Mouse (Mus musculus): ENCODE measurements at regions not wholly inside any gene's neighbourhood (a gene's known extent, or its start where the extent isn't known, plus 50 kb on each side); places are given as distances from the start of the nearest gene placed in this dataset.

GRCm38 (mm10) chr4:28298911-28299353, 514.0 kb upstream of the Epha7 start:
- Histone ChIP-seq H3K36me3 (ENCODE audit: control insufficient read depth, insufficient read depth, low read length) (no peaks in the 10 kb centered on the region), H3K4me3 (ENCODE audit: control insufficient read depth in 1 of 2, insufficient read depth in 1 of 2, low read depth in 1 of 2, low read length in 2 of 2) (no peak overlapping the region), H3K27ac (replicated peaks in 1 of 2; ENCODE audit: control insufficient read depth in 1 of 2, insufficient read depth in 1 of 2, low read depth in 2 of 2, low read length in 2 of 2) (0 out of 4 replicates have a peak overlapping the region, but pooled peaks of 1 of the 2 experiments have one; percentile 39), H3K27me3 (ENCODE audit: control insufficient read depth, insufficient read depth, low read length) (no peaks in the 10 kb centered on the region), H3K4me2 (ENCODE audit: low read length) (no peak overlapping the region), H3K9ac (ENCODE audit: low read length) (no peak overlapping the region), H3K4me1 (ENCODE audit: control insufficient read depth in 2 of 2, insufficient read depth in 2 of 2, low read length in 2 of 2) (peaks cover 3 to 7% of the 10 kb centered on the region in 2 experiments; a peak in 2 of 4 replicates), H3K9me3 (ENCODE audit: control insufficient read depth, low read length) (no peaks in the 10 kb centered on the region)
- no peak for ATAC-seq (ENCODE audit: insufficient number of reproducible peaks, insufficient read depth, low FRiP score, low read depth)
- WGBS, result 59% methylated on average over 7 of the region's 7 CpGs

GRCm38 (mm10) chr4:28300018-28300440, 512.9 kb upstream of the Epha7 start:
- Histone ChIP-seq H3K4me2 (ENCODE audit: low read length) (peak overlapping the region; percentile 35), H3K27me3 (ENCODE audit: control insufficient read depth, insufficient read depth, low read length) (no peaks in the 10 kb centered on the region), H3K9ac (ENCODE audit: low read length) (no peak overlapping the region), H3K36me3 (ENCODE audit: control insufficient read depth, insufficient read depth, low read length) (no peaks in the 10 kb centered on the region), H3K4me3 (ENCODE audit: control insufficient read depth in 1 of 2, insufficient read depth in 1 of 2, low read depth in 1 of 2, low read length in 2 of 2) (no peak overlapping the region), H3K4me1 (ENCODE audit: control insufficient read depth in 2 of 2, insufficient read depth in 2 of 2, low read length in 2 of 2) (peaks cover 3 to 7% of the 10 kb centered on the region in 2 experiments; a peak in 2 of 4 replicates), H3K27ac (replicated peaks in 1 of 2; ENCODE audit: control insufficient read depth in 1 of 2, insufficient read depth in 1 of 2, low read depth in 2 of 2, low read length in 2 of 2) (no peak overlapping the region), H3K9me3 (ENCODE audit: control insufficient read depth, low read length) (no peaks in the 10 kb centered on the region)
- 35% methylated on average over 13 of the region's 13 CpGs for WGBS
- ATAC-seq (ENCODE audit: insufficient number of reproducible peaks, insufficient read depth, low FRiP score, low read depth), result no peak

GRCm38 (mm10) chr4:28301686-28302085, 511.2 kb upstream of the Epha7 start:
- H3K4me2 ChIP-seq (ENCODE audit: low read length), result no peak overlapping the region
- WGBS, result 40% methylated on average over 1 of the region's 1 CpGs
- no peak for ATAC-seq (ENCODE audit: insufficient number of reproducible peaks, insufficient read depth, low FRiP score, low read depth)

DNA sequence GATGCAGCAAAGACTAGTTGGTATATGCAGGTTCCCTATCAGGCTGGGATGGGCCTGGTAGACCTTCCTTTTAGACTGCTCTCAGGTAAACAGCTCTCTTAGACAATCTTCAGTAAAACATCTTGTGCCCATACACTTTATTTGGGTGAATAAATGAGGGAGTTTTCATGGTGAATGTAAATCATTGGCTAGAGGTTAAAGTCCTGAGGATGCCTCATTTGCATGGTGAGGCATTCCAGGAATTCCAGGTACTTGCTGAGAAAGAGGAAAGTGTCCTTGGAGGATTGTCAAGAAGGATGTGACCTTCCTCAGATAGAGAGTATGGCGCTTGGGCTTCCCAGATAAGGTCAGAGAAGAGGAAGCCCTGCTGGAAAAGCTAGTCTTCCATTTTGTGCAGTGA, 481.9 kb upstream of the Epha7 start:
- no peak for ATAC-seq (ENCODE audit: insufficient number of reproducible peaks, insufficient read depth, low FRiP score, low read depth)
- no peaks in the 10 kb centered on the region for H3K36me3 ChIP-seq (ENCODE audit: control insufficient read depth, insufficient read depth, low read length)
- H3K27ac ChIP-seq (replicated peaks in 1 of 2; ENCODE audit: control insufficient read depth in 1 of 2, insufficient read depth in 1 of 2, low read depth in 2 of 2, low read length in 2 of 2), result no peak overlapping the region
- WGBS, result 79% methylated on average over 1 of the region's 1 CpGs
- no peaks in the 10 kb centered on the region for H3K27me3 ChIP-seq (ENCODE audit: control insufficient read depth, insufficient read depth, low read length)
- no peaks in the 10 kb centered on the region for H3K4me1 ChIP-seq (ENCODE audit: control insufficient read depth in 2 of 2, insufficient read depth in 2 of 2, low read length in 2 of 2)
- no peak overlapping the region for H3K4me2 ChIP-seq (ENCODE audit: low read length)
- no peak overlapping the region for H3K4me3 ChIP-seq (ENCODE audit: control insufficient read depth in 1 of 2, insufficient read depth in 1 of 2, low read depth in 1 of 2, low read length in 2 of 2)
- no peak overlapping the region for H3K9ac ChIP-seq (ENCODE audit: low read length)
- no peaks in the 10 kb centered on the region for H3K9me3 ChIP-seq (ENCODE audit: control insufficient read depth, low read length)

More at GRCm38 (mm10) chr4:28301686-28302085, 511.2 kb upstream of the Epha7 start:
- Histone ChIP-seq H3K4me3 (ENCODE audit: control insufficient read depth in 1 of 2, insufficient read depth in 1 of 2, low read depth in 1 of 2, low read length in 2 of 2) (no peak overlapping the region), H3K4me1 (ENCODE audit: control insufficient read depth in 2 of 2, insufficient read depth in 2 of 2, low read length in 2 of 2) (peaks cover 3 to 7% of the 10 kb centered on the region in 2 experiments; a peak in 2 of 4 replicates), H3K9me3 (ENCODE audit: control insufficient read depth, low read length) (no peaks in the 10 kb centered on the region), H3K27me3 (ENCODE audit: control insufficient read depth, insufficient read depth, low read length) (no peaks in the 10 kb centered on the region), H3K9ac (ENCODE audit: low read length) (no peak overlapping the region), H3K27ac (replicated peaks in 1 of 2; ENCODE audit: control insufficient read depth in 1 of 2, insufficient read depth in 1 of 2, low read depth in 2 of 2, low read length in 2 of 2) (no peak overlapping the region), H3K36me3 (ENCODE audit: control insufficient read depth, insufficient read depth, low read length) (no peaks in the 10 kb centered on the region)

DNA sequence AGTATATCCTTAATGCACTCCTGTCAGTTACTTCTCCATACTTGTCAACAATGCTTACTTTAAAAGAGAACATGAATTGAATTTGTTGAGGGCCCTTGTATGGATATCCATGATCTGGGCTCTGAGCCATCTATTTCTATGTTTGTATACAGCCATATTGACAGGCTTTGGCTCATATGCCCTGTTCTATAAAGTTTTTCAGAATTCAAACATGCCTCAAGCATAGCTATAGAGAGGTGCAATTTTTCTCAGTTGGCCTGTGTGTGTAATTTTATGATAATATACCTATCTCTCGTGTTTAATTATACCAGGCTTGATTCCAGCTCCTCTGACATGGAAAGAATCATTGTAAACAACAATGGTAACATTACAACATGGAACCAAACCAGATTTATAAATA, 448.4 kb upstream of the Epha7 start:
- Histone ChIP-seq H3K4me3 (ENCODE audit: control insufficient read depth in 1 of 2, insufficient read depth in 1 of 2, low read depth in 1 of 2, low read length in 2 of 2) (no peak overlapping the region), H3K9me3 (ENCODE audit: control insufficient read depth, low read length) (no peaks in the 10 kb centered on the region), H3K4me1 (ENCODE audit: control insufficient read depth in 2 of 2, insufficient read depth in 2 of 2, low read length in 2 of 2) (no peaks in the 10 kb centered on the region), H3K9ac (ENCODE audit: low read length) (no peak overlapping the region), H3K27ac (replicated peaks in 1 of 2; ENCODE audit: control insufficient read depth in 1 of 2, insufficient read depth in 1 of 2, low read depth in 2 of 2, low read length in 2 of 2) (no peak overlapping the region), H3K27me3 (ENCODE audit: control insufficient read depth, insufficient read depth, low read length) (no peaks in the 10 kb centered on the region), H3K36me3 (ENCODE audit: control insufficient read depth, insufficient read depth, low read length) (no peaks in the 10 kb centered on the region), H3K4me2 (ENCODE audit: low read length) (no peak overlapping the region)
- no peak for ATAC-seq (ENCODE audit: insufficient number of reproducible peaks, insufficient read depth, low FRiP score, low read depth)
- WGBS, result 59% methylated on average over 1 of the region's 1 CpGs

- H3K9ac ChIP-seq (ENCODE audit: low read length), result no peak overlapping the region
- no peak for ATAC-seq (ENCODE audit: insufficient number of reproducible peaks, insufficient read depth, low FRiP score, low read depth)
- H3K36me3 ChIP-seq (ENCODE audit: control insufficient read depth, insufficient read depth, low read length), result no peaks in the 10 kb centered on the region
- no peaks in the 10 kb centered on the region for H3K9me3 ChIP-seq (ENCODE audit: control insufficient read depth, low read length)
- no peak overlapping the region for H3K4me3 ChIP-seq (ENCODE audit: control insufficient read depth in 1 of 2, insufficient read depth in 1 of 2, low read depth in 1 of 2, low read length in 2 of 2)
- no peaks in the 10 kb centered on the region for H3K4me1 ChIP-seq (ENCODE audit: control insufficient read depth in 2 of 2, insufficient read depth in 2 of 2, low read length in 2 of 2)
- H3K27ac ChIP-seq (replicated peaks in 1 of 2; ENCODE audit: control insufficient read depth in 1 of 2, insufficient read depth in 1 of 2, low read depth in 2 of 2, low read length in 2 of 2), result no peak overlapping the region
- no peaks in the 10 kb centered on the region for H3K27me3 ChIP-seq (ENCODE audit: control insufficient read depth, insufficient read depth, low read length)
- H3K4me2 ChIP-seq (ENCODE audit: low read length), result no peak overlapping the region
These were observed 435.8 kb upstream of the Epha7 start for GRCm38 (mm10) chr4:28377087-28377486.

GRCm38 (mm10) chr4:28378661-28379060, 434.3 kb upstream of the Epha7 start:
- ATAC-seq (ENCODE audit: insufficient number of reproducible peaks, insufficient read depth, low FRiP score, low read depth), result no peak
- Histone ChIP-seq H3K9me3 (ENCODE audit: control insufficient read depth, low read length) (no peaks in the 10 kb centered on the region), H3K36me3 (ENCODE audit: control insufficient read depth, insufficient read depth, low read length) (no peaks in the 10 kb centered on the region), H3K27ac (replicated peaks in 1 of 2; ENCODE audit: control insufficient read depth in 1 of 2, insufficient read depth in 1 of 2, low read depth in 2 of 2, low read length in 2 of 2) (no peak overlapping the region), H3K9ac (ENCODE audit: low read length) (no peak overlapping the region), H3K4me2 (ENCODE audit: low read length) (no peak overlapping the region), H3K27me3 (ENCODE audit: control insufficient read depth, insufficient read depth, low read length) (no peaks in the 10 kb centered on the region), H3K4me1 (ENCODE audit: control insufficient read depth in 2 of 2, insufficient read depth in 2 of 2, low read length in 2 of 2) (no peaks in the 10 kb centered on the region), H3K4me3 (ENCODE audit: control insufficient read depth in 1 of 2, insufficient read depth in 1 of 2, low read depth in 1 of 2, low read length in 2 of 2) (no peak overlapping the region)
- WGBS, result 56% methylated on average over 1 of the region's 1 CpGs

DNA sequence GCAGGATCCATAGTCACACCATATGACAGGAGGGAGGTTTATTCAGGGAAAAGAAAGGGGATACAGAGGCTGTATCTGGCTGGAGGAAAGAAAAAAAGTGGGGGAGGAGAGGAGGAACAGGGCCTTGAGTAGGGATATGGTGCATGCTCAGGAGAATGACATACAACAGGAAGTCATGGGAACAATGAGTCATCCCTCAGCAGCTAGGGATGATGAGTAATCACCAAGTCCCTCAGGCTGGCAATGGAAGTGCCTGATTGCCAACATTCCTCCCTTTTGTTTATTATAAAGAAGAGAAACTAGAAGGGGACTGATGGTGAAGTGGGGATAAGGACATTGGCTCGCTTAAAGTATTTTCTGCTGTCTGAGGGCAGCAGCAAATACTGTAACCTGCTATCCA, 388.6 kb upstream of the Epha7 start:
- Histone ChIP-seq H3K4me3 (ENCODE audit: control insufficient read depth in 1 of 2, insufficient read depth in 1 of 2, low read depth in 1 of 2, low read length in 2 of 2) (no peak overlapping the region), H3K9me3 (ENCODE audit: control insufficient read depth, low read length) (no peaks in the 10 kb centered on the region), H3K27ac (replicated peaks in 1 of 2; ENCODE audit: control insufficient read depth in 1 of 2, insufficient read depth in 1 of 2, low read depth in 2 of 2, low read length in 2 of 2) (no peak overlapping the region), H3K4me2 (ENCODE audit: low read length) (no peak overlapping the region), H3K4me1 (ENCODE audit: control insufficient read depth in 2 of 2, insufficient read depth in 2 of 2, low read length in 2 of 2) (no peaks in the 10 kb centered on the region), H3K36me3 (ENCODE audit: control insufficient read depth, insufficient read depth, low read length) (no peaks in the 10 kb centered on the region), H3K27me3 (ENCODE audit: control insufficient read depth, insufficient read depth, low read length) (no peaks in the 10 kb centered on the region), H3K9ac (ENCODE audit: low read length) (no peak overlapping the region)
- no peak for ATAC-seq (ENCODE audit: insufficient number of reproducible peaks, insufficient read depth, low FRiP score, low read depth)
- 32% methylated on average over 1 of the region's 1 CpGs for WGBS

All from heart, embryonic 14.5 days (tissue).